Comparison of ENCODE assay signal across 10 mouse cellular contexts in the genomic region with DNA sequence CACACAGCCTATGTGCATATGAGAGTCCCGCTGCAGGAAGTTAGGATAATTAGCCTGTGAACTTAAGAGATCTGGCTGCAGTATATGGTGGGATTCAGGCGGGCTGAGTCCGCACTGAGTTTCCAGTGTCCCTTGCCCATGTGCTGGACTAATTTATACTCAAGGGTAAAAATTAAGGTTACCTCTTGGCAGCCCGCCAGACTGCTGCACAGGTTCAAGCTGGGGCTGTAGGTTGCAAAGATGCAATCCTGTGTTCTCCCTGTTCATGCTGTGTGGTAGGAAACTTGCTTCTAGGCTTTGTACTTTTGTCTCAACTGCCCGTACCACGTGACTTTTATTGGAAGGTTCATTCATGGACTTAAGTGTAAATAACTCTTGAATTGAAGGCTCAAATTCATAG. TPM values are rescaled to one million over a fixed set of nuclear protein-coding genes. Genes with fewer than 3 reads are reported as not detected.
DNase-seq lines count a peak whose midpoint lies in the region; ATAC-seq and TF ChIP-seq lines count a peak whose summit lies in the region.
"Had no signal": no experiment of that assay in that cellular context is flagged by ENCODE, and none has a peak within 500 bp of the region (broad histone marks: within the 10 kb centered on the region; RNA-seq: fewer than 3 reads in every experiment).

No protein-coding gene starts in this region.

- H3K27ac ChIP-seq in hindbrain, embryonic 10.5 days = peak overlapping the region; percentile 40; the same call in 1 of the 2 replicates
- H3K27ac ChIP-seq in hindbrain, embryonic 11.5 days (ENCODE audit: low read depth, low read length) = no peak overlapping the region
- peak overlapping the region; percentile 59 for H3K27ac ChIP-seq in heart, embryonic 15.5 days
- no peak overlapping the region for H3K27ac ChIP-seq in lung, postnatal 0 days (ENCODE audit: low read length)
- H3K27ac ChIP-seq: left cerebral cortex, adult 2 months had no signal

- ATAC-seq in hindbrain, embryonic 11.5 days (ENCODE audit: low FRiP score) = no peak
- no peak for ATAC-seq in heart, embryonic 15.5 days (replicated peaks; ENCODE audit: insufficient number of reproducible peaks, insufficient read depth, low FRiP score, low read depth)
- ATAC-seq in lung, postnatal 0 days = no peak

- no peak overlapping the region for H3K4me3 ChIP-seq in hindbrain, embryonic 10.5 days
- no peak overlapping the region for H3K4me3 ChIP-seq in hindbrain, embryonic 11.5 days (ENCODE audit: low read depth, low read length)
- no peak overlapping the region for H3K4me3 ChIP-seq in heart, embryonic 15.5 days
- no peak overlapping the region for H3K4me3 ChIP-seq in lung, postnatal 0 days (ENCODE audit: low read depth, low read length)
- H3K4me3 ChIP-seq: left cerebral cortex, adult 2 months had no signal

- whole genome bisulfite sequencing in hindbrain, embryonic 10.5 days = 87% methylated on average over 6 of the region's 6 CpGs
- 80% methylated on average over 6 of the region's 6 CpGs for WGBS in hindbrain, embryonic 11.5 days
- WGBS in heart, embryonic 15.5 days = 66% methylated on average over 6 of the region's 6 CpGs
- 61% methylated on average over 6 of the region's 6 CpGs for WGBS in lung, postnatal 0 days

- no peaks in the 10 kb centered on the region for H3K27me3 ChIP-seq in hindbrain, embryonic 10.5 days (ENCODE audit: insufficient read depth, poor library complexity, severe bottlenecking)
- H3K27me3 ChIP-seq in hindbrain, embryonic 11.5 days (ENCODE audit: control insufficient read depth, insufficient read depth, low read length) = no peaks in the 10 kb centered on the region
- H3K27me3 ChIP-seq in heart, embryonic 15.5 days = no peaks in the 10 kb centered on the region
- H3K27me3 ChIP-seq in lung, postnatal 0 days (replicated peaks; ENCODE audit: insufficient read depth, low read length) = no peaks in the 10 kb centered on the region

- no peak for TF ChIP-seq CTCF in lung, postnatal 0 days (IDR thresholded peaks at IDR 0.05)

- H3K4me1 ChIP-seq in hindbrain, embryonic 10.5 days (replicated peaks) = peaks cover 10% of the 10 kb centered on the region
- H3K4me1 ChIP-seq in hindbrain, embryonic 11.5 days (replicated peaks; ENCODE audit: control insufficient read depth, insufficient read depth, low read length) = no peaks in the 10 kb centered on the region
- peaks cover 10% of the 10 kb centered on the region for H3K4me1 ChIP-seq in heart, embryonic 15.5 days (replicated peaks)
- H3K4me1 ChIP-seq in lung, postnatal 0 days (ENCODE audit: insufficient read depth, low read depth, low read length) = no peaks in the 10 kb centered on the region

- no peak overlapping the region for H3K4me2 ChIP-seq in hindbrain, embryonic 11.5 days (replicated peaks; ENCODE audit: low read depth, low read length)
- H3K4me2 ChIP-seq in heart, embryonic 15.5 days = no peak overlapping the region
- no peak overlapping the region for H3K4me2 ChIP-seq in lung, postnatal 0 days (replicated peaks; ENCODE audit: low read depth, low read length)

- H3K36me3 ChIP-seq in hindbrain, embryonic 10.5 days = no peaks in the 10 kb centered on the region
- no peaks in the 10 kb centered on the region for H3K36me3 ChIP-seq in hindbrain, embryonic 11.5 days (ENCODE audit: control insufficient read depth, insufficient read depth, low read length)
- H3K36me3 ChIP-seq in heart, embryonic 15.5 days = no peaks in the 10 kb centered on the region
- H3K36me3 ChIP-seq in lung, postnatal 0 days (ENCODE audit: insufficient read depth, low read length) = no peaks in the 10 kb centered on the region

- no peak for DNase-seq in hindbrain, embryonic 10.5 days (ENCODE audit: low spot score)
- no peak for DNase-seq in hindbrain, embryonic 11.5 days (ENCODE audit: low spot score)
- peak; percentile 14 for DNase-seq in R1 (ENCODE audit: low read depth, low spot score)
- peak; percentile 28 to 53 for DNase-seq in kidney, postnatal 36 days
- no peak for DNase-seq in cerebellum, adult 11-12 months
- DNase-seq in lung, postnatal 0 days (ENCODE audit: low spot score) = no peak
- no peak for DNase-seq in spleen, postnatal 4 days (ENCODE audit: low spot score in 2 of 2)
- DNase-seq: thymus, postnatal 36 days had no signal

- H3K9me3 ChIP-seq in hindbrain, embryonic 10.5 days = no peaks in the 10 kb centered on the region
- no peaks in the 10 kb centered on the region for H3K9me3 ChIP-seq in hindbrain, embryonic 11.5 days (ENCODE audit: control insufficient read depth, low read length)
- no peaks in the 10 kb centered on the region for H3K9me3 ChIP-seq in heart, embryonic 15.5 days (replicated peaks)
- no peaks in the 10 kb centered on the region for H3K9me3 ChIP-seq in lung, postnatal 0 days (ENCODE audit: low read length)

- no peak overlapping the region for H3K9ac ChIP-seq in hindbrain, embryonic 11.5 days (ENCODE audit: low read depth, low read length)
- H3K9ac ChIP-seq in heart, embryonic 15.5 days = no peak overlapping the region
- no peak overlapping the region for H3K9ac ChIP-seq in lung, postnatal 0 days (replicated peaks; ENCODE audit: low read depth)

- no peak for TF ChIP-seq EP300 in lung, postnatal 0 days (IDR thresholded peaks at IDR 0.05)

RNA-seq across cellular contexts. Expression of gene Gm10260, which starts 3.0 kb away (rescaled TPM):
- 3.7 and 3.8 TPM in 2 replicates for polyA plus RNA-seq in hindbrain, embryonic 10.5 days (2016; fragmentation: Nextera tagmentation; extraction: Ambion mirVana)
- 3.2 and 3.4 TPM in 2 replicates for polyA plus RNA-seq in hindbrain, embryonic 11.5 days (2014; fragmentation: Nextera tagmentation; extraction: Ambion mirVana)
- polyA plus RNA-seq in heart, embryonic 15.5 days (2015; fragmentation: Nextera tagmentation; extraction: Ambion mirVana) = 2.2 and 2.4 TPM in 2 replicates
- 5.8 and 7.2 TPM in 2 replicates for polyA plus RNA-seq in lung, postnatal 0 days (2015; fragmentation: Nextera tagmentation; extraction: Ambion mirVana)

Comparison
In these comparisons a context has a peak if more than half of its experiments do, and no peak if none do; other contexts are left out.
1. H3K27ac ChIP-seq: peak in hindbrain, embryonic 10.5 days (single experiment) and heart, embryonic 15.5 days (single experiment); none in hindbrain, embryonic 11.5 days (single experiment) and lung, postnatal 0 days (single experiment).
2. DNase-seq: peak in R1 (single experiment) and kidney, postnatal 36 days (2 of 2); none in hindbrain, embryonic 10.5 days (single experiment), hindbrain, embryonic 11.5 days (single experiment), cerebellum, adult 11-12 months (single experiment), lung, postnatal 0 days (single experiment) and spleen, postnatal 4 days (0 of 2).